Mouse (Mus musculus) left cerebral cortex, postnatal 14 days (tissue): ENCODE results near the gene Tbx18. TPM values are rescaled to one million over a fixed set of nuclear protein-coding genes. Genes with fewer than 3 reads are reported as not detected.

ENCODE experiments used
- DNase-seq, 2 experiments: peaks; one replicate each; pipeline ENCODE4 v3.0.0; 2021 to 2022; ENCODE audit warnings: low spot score in 2 of 2, mixed read lengths in 1 of 2
- intact Hi-C: fragments of 180-260 bp; cut with DNase I; formaldehyde crosslinking; loops from one replicate; pipeline ENCODE4 v1.15.1; 2025
- long read RNA-seq, 2 experiments: library from polyadenylated mRNA; stranded (forward); transcript quantifications; one replicate each; pipeline ENCODE4 v2.0.0; 2021
- total RNA-seq, 2 experiments: library from RNA; stranded (reverse); gene quantifications; 2 replicates each; pipeline ENCODE4 v1.2.3; 2021

Tbx18 gene
- total RNA-seq, result 1 to 10 TPM; 3.1 to 3.9 TPM
- long read RNA-seq, experiment 1, full-length matches to known transcripts, result 2 of 2 reads
- long read RNA-seq, experiment 1, partial matches to known transcripts, result 0 of 2 reads
- long read RNA-seq, experiment 1, other reads (novel, unspliced or antisense), result 0 of 2 reads
- long read RNA-seq, experiment 2, full-length matches to known transcripts, result 1 of 1 reads
- long read RNA-seq, experiment 2, partial matches to known transcripts, result 0 of 1 reads
- long read RNA-seq, experiment 2, other reads (novel, unspliced or antisense), result 0 of 1 reads

GRCm38 (mm10) chr9:87730961-87731535 lies at the start of gene Tbx18:
Tbx18 (minus strand) TSS chr9:87731260.
- intact Hi-C loops, result loop anchor here (5.0 kb wide), 1 partner anchor 309 kb away; no protein-coding TSS in a partner anchor
- DNase-seq, result peak; percentile 33 to 54

- DNase-seq, result no peak
- intact Hi-C loops, result no loop called here
These were observed 42.9 kb upstream of the Tbx18 start for GRCm38 (mm10) chr9:87773951-87774350.

GRCm38 (mm10) chr9:87755621-87756020 lies 24.6 kb upstream of the Tbx18 start:
- DNase-seq, result no peak
- intact Hi-C loops, result no loop called here

GRCm38 (mm10) chr9:87741599-87741998 lies 10.5 kb upstream of the Tbx18 start:
- intact Hi-C loops, result loop anchor here (5.0 to 10.0 kb wide), 2 partner anchors 333 to 481 kb away; no protein-coding TSS in a partner anchor
- DNase-seq, result no peak

GRCm38 (mm10) chr9:87740667-87741066 lies 9.6 kb upstream of the Tbx18 start:
- DNase-seq, result peak; percentile 30 to 54
- intact Hi-C loops, result loop anchor here (5.0 to 10.0 kb wide), 2 partner anchors 334 to 482 kb away; no protein-coding TSS in a partner anchor

GRCm38 (mm10) chr9:87740241-87740645 lies 9.2 kb upstream of the Tbx18 start:
- intact Hi-C loops, result loop anchor here (5.0 to 10.0 kb wide), 2 partner anchors 335 to 482 kb away; no protein-coding TSS in a partner anchor
- no peak for DNase-seq

- no peak for DNase-seq
- intact Hi-C loops, result loop anchor here (5.0 to 10.0 kb wide), 2 partner anchors 335 to 483 kb away; no protein-coding TSS in a partner anchor
These were observed 8.6 kb upstream of the Tbx18 start for GRCm38 (mm10) chr9:87739543-87740161.

- no peak for DNase-seq
- intact Hi-C loops, result no loop called here
These were observed 7.9 kb upstream of the Tbx18 start for GRCm38 (mm10) chr9:87738766-87739542.

GRCm38 (mm10) chr9:87738123-87738522 lies 7.1 kb upstream of the Tbx18 start:
- no peak for DNase-seq
- intact Hi-C loops, result no loop called here

- DNase-seq, result no peak
- intact Hi-C loops, result no loop called here
These were observed 6.2 kb upstream of the Tbx18 start for GRCm38 (mm10) chr9:87737271-87737670.

- DNase-seq, result no peak
- intact Hi-C loops, result no loop called here
These were observed 4.0 kb upstream of the Tbx18 start for GRCm38 (mm10) chr9:87735046-87735445.

- intact Hi-C loops, result loop anchor here (5.0 kb wide), 1 partner anchor 312 kb away; no protein-coding TSS in a partner anchor
- no peak for DNase-seq
These were observed 3.6 kb upstream of the Tbx18 start for GRCm38 (mm10) chr9:87734631-87735030.

GRCm38 (mm10) chr9:87733732-87734131 lies 2.7 kb upstream of the Tbx18 start:
- intact Hi-C loops, result loop anchor here (5.0 kb wide), 1 partner anchor 311 kb away; no protein-coding TSS in a partner anchor
- DNase-seq, result no peak

- intact Hi-C loops, result loop anchor here (5.0 kb wide), 1 partner anchor 311 kb away; no protein-coding TSS in a partner anchor
- DNase-seq, result no peak
These were observed 2.2 kb upstream of the Tbx18 start for GRCm38 (mm10) chr9:87733236-87733630.

- no peak for DNase-seq
- intact Hi-C loops, result loop anchor here (5.0 kb wide), 1 partner anchor 310 kb away; no protein-coding TSS in a partner anchor
These were observed 1.6 kb upstream of the Tbx18 start for GRCm38 (mm10) chr9:87732416-87733235.

- DNase-seq, result peak in 1 of 2 experiments; percentile 8
- intact Hi-C loops, result loop anchor here (5.0 kb wide), 1 partner anchor 308 kb away; no protein-coding TSS in a partner anchor
These were observed 644 bp downstream of the Tbx18 start for GRCm38 (mm10) chr9:87730271-87730960.

GRCm38 (mm10) chr9:87729316-87730270 lies 1.5 kb downstream of the Tbx18 start:
- intact Hi-C loops, result loop anchor here (5.0 kb wide), 1 partner anchor 307 kb away; no protein-coding TSS in a partner anchor
- no peak for DNase-seq
